Mouse (Mus musculus) brown adipose tissue, adult 24 weeks (tissue): ENCODE results near the gene Xrcc3. TPM values are rescaled to one million over a fixed set of nuclear protein-coding genes. Genes with fewer than 3 reads are reported as not detected.

Experiments
- H3K27ac ChIP-seq: fragments of 200-500 bp; replicated peaks from 2 replicates; pipeline ENCODE4 v1.5.1; 2012; ENCODE audit warnings: low read depth, mild to moderate bottlenecking, low read length
- H3K4me1 ChIP-seq: fragments of 200-500 bp; 2 replicates; pipeline ENCODE4 v1.6.1; 2012; ENCODE audit warnings: low read length, mixed read lengths; ENCODE audit not compliant: control insufficient read depth, insufficient read depth, insufficient read length
- H3K4me3 ChIP-seq: fragments of 200-500 bp; 2 replicates; pipeline ENCODE4 v1.5.1; 2012; ENCODE audit warnings: low read depth, mild to moderate bottlenecking, low read length, moderate library complexity; ENCODE audit not compliant: insufficient read depth
- polyA plus RNA-seq: library from polyadenylated mRNA; stranded (reverse); fragments of >200 nt; gene quantifications from 2 replicates; pipeline ENCODE4 v1.2.4, GENCODE M21; 2012; ENCODE audit not compliant: missing spikeins, insufficient read depth, insufficient read length

Gene Xrcc3
- polyA plus RNA-seq, 1 experiment, result 6.8 TPM

GRCm38 (mm10) chr12:111800459-111801183 lies 13.1 kb downstream of the Xrcc3 start:
- Histone ChIP-seq H3K4me1 (peaks cover 4% of the 10 kb centered on the region), H3K27ac (no peak overlapping the region), H3K4me3 (no peak overlapping the region)

GRCm38 (mm10) chr12:111798493-111798892 lies 15.2 kb downstream of the Xrcc3 start:
- Histone ChIP-seq H3K4me3 (no peak overlapping the region), H3K4me1 (peaks cover 8% of the 10 kb centered on the region), H3K27ac (no peak overlapping the region)

GRCm38 (mm10) chr12:111797251-111797650 lies 16.4 kb downstream of the Xrcc3 start:
- Histone ChIP-seq H3K4me1 (peaks cover 11% of the 10 kb centered on the region), H3K27ac (no peak overlapping the region), H3K4me3 (no peak overlapping the region)

- Histone ChIP-seq H3K27ac (no peak overlapping the region), H3K4me1 (peaks cover 11% of the 10 kb centered on the region; the same call in 1 of the 2 replicates), H3K4me3 (no peak overlapping the region)
Measured at GRCm38 (mm10) chr12:111795180-111795895, 18.3 kb downstream of the Xrcc3 start.

- Histone ChIP-seq H3K4me1 (peaks cover 11% of the 10 kb centered on the region; the same call in 1 of the 2 replicates), H3K27ac (no peak overlapping the region), H3K4me3 (no peak overlapping the region)
Measured at GRCm38 (mm10) chr12:111794526-111795179, 19.0 kb downstream of the Xrcc3 start.

- Histone ChIP-seq H3K4me1 (peaks cover 11% of the 10 kb centered on the region; the same call in 1 of the 2 replicates), H3K4me3 (no peak overlapping the region), H3K27ac (no peak overlapping the region)
Measured at GRCm38 (mm10) chr12:111794102-111794501, 19.6 kb downstream of the Xrcc3 start.

- H3K4me1 ChIP-seq, result peaks cover 7% of the 10 kb centered on the region; the same call in 1 of the 2 replicates
- H3K27ac ChIP-seq, result no peak overlapping the region
- no peak overlapping the region for H3K4me3 ChIP-seq
Measured at GRCm38 (mm10) chr12:111791474-111792104, 22.1 kb downstream of the Xrcc3 start.

- H3K4me1 ChIP-seq, result peaks cover 7% of the 10 kb centered on the region; the same call in 1 of the 2 replicates
- H3K4me3 ChIP-seq, result no peak overlapping the region
- H3K27ac ChIP-seq, result no peak overlapping the region
Measured at GRCm38 (mm10) chr12:111790631-111791030, 23.0 kb downstream of the Xrcc3 start.

GRCm38 (mm10) chr12:111790090-111790489 lies 23.6 kb downstream of the Xrcc3 start:
- Histone ChIP-seq H3K4me1 (peaks cover 7% of the 10 kb centered on the region; the same call in 1 of the 2 replicates), H3K4me3 (no peak overlapping the region), H3K27ac (no peak overlapping the region)

- H3K4me3 ChIP-seq, result no peak overlapping the region
- no peaks in the 10 kb centered on the region for H3K4me1 ChIP-seq
- no peak overlapping the region for H3K27ac ChIP-seq
Measured at GRCm38 (mm10) chr12:111787015-111787414, 26.7 kb downstream of the Xrcc3 start.

- Histone ChIP-seq H3K4me3 (no peak overlapping the region), H3K4me1 (no peaks in the 10 kb centered on the region; the same call in 1 of the 2 replicates), H3K27ac (no peak overlapping the region)
Measured at GRCm38 (mm10) chr12:111785174-111785573, 28.5 kb downstream of the Xrcc3 start.

- no peak overlapping the region for H3K4me3 ChIP-seq
- no peak overlapping the region for H3K27ac ChIP-seq
- H3K4me1 ChIP-seq, result peaks cover 4% of the 10 kb centered on the region; the same call in 1 of the 2 replicates
Measured at GRCm38 (mm10) chr12:111779544-111779943, 34.1 kb downstream of the Xrcc3 start.

GRCm38 (mm10) chr12:111777919-111778318 lies 35.8 kb downstream of the Xrcc3 start:
- Histone ChIP-seq H3K4me1 (peaks cover 4% of the 10 kb centered on the region; the same call in 1 of the 2 replicates), H3K4me3 (no peak overlapping the region), H3K27ac (peak overlapping the region; percentile 72)

- Histone ChIP-seq H3K4me1 (peaks cover 11% of the 10 kb centered on the region), H3K27ac (no peak overlapping the region), H3K4me3 (no peak overlapping the region)
Measured at GRCm38 (mm10) chr12:111774845-111775244, 38.8 kb downstream of the Xrcc3 start.

- no peak overlapping the region for H3K27ac ChIP-seq
- peaks cover 15% of the 10 kb centered on the region for H3K4me1 ChIP-seq
- H3K4me3 ChIP-seq, result no peak overlapping the region
Measured at GRCm38 (mm10) chr12:111774156-111774555, 39.5 kb downstream of the Xrcc3 start.
